Mouse (Mus musculus) forebrain, postnatal 0 days (tissue): Measurements from ENCODE around the gene Spata25. TPM values are rescaled to one million over a fixed set of nuclear protein-coding genes. Genes with fewer than 3 reads are reported as not detected.

Experiments used
- ATAC-seq: fragments of 200-750 bp; cut with Nextera tagmentation; 2 replicates; pipeline ENCODE4 v1.8.0; 2017; ENCODE audit warnings: mild to moderate bottlenecking, moderate library complexity
- DNase-seq: peaks from one replicate; pipeline ENCODE4 v3.0.0-alpha.2; 2015
- H3K27ac ChIP-seq: fragments of 300-500 bp; sonication (generic); 2 replicates; pipeline ENCODE4 v1.5.1; 2014; ENCODE audit warnings: low read depth, mild to moderate bottlenecking, antibody characterized with exemption, low read length, moderate library complexity, mixed read lengths
- H3K27me3 ChIP-seq: fragments of 300-500 bp; sonication (generic); 2 replicates; pipeline ENCODE4 v1.6.1; 2014; ENCODE audit warnings: mild to moderate bottlenecking, low read length, mixed read lengths; ENCODE audit not compliant: insufficient read depth
- H3K36me3 ChIP-seq: fragments of 300-500 bp; sonication (generic); 2 replicates; pipeline ENCODE4 v1.6.1; 2014; ENCODE audit warnings: mild to moderate bottlenecking, moderate library complexity; ENCODE audit not compliant: insufficient read depth
- H3K4me1 ChIP-seq: fragments of 300-500 bp; sonication (generic); 2 replicates; pipeline ENCODE4 v1.6.1; 2014; ENCODE audit warnings: antibody characterized with exemption; ENCODE audit not compliant: insufficient read depth
- H3K4me2 ChIP-seq: fragments of 300-500 bp; sonication (generic); 2 replicates; pipeline ENCODE4 v1.6.1; 2014; ENCODE audit warnings: low read depth, mild to moderate bottlenecking, moderate library complexity
- H3K4me3 ChIP-seq: fragments of 300-500 bp; sonication (generic); 2 replicates; pipeline ENCODE4 v1.5.1; 2014; ENCODE audit warnings: low read depth, low read length, mixed read lengths
- H3K9ac ChIP-seq: fragments of 300-500 bp; sonication (generic); 2 replicates; pipeline ENCODE4 v1.6.1; 2014; ENCODE audit warnings: mild to moderate bottlenecking
- H3K9me3 ChIP-seq: fragments of 300-500 bp; sonication (generic); 2 replicates; pipeline ENCODE4 v1.6.1; 2016; ENCODE audit warnings: low read length
- CTCF ChIP-seq: sonication (generic); IDR thresholded peaks from 2 replicates; pipeline ENCODE4 v1.5.1; 2016; ENCODE audit warnings: antibody characterized with exemption, control low read depth, low read depth
- WGBS: fragments of 180-500 bp; shearing (Covaris S2); extraction: QIAGEN DNeasy Blood & Tissue Kit; methylation state at CpG from one replicate; pipeline ENCODE4 v1.1.7; 2014; 5-methylcytosine and 5-hydroxymethylcytosine counted together
- polyA plus RNA-seq: library from polyadenylated mRNA; unstranded; fragments of >200 nt; fragmentation: Nextera tagmentation; extraction: Ambion mirVana; gene quantifications from 2 replicates; pipeline ENCODE4 v1.2.1, GENCODE M21; 2015
- total RNA-seq: library from RNA; depleted of rRNA; stranded (reverse); fragments of >200 nt; gene quantifications from 2 replicates; pipeline ENCODE4 v1.2.3, GENCODE M21; 2014

Spata25 gene
- total and polyA plus RNA-seq, 2 experiments from 2014 or later, result 1.00 TPM; not detected in 1

GRCm38 (mm10) chr2:164794293-164794692 lies 34.0 kb downstream of the Spata25 start:
- Histone ChIP-seq H3K4me3 (no peak overlapping the region), H3K9ac (no peak overlapping the region), H3K27ac (no peak overlapping the region), H3K36me3 (peaks cover 63% of the 10 kb centered on the region), H3K9me3 (no peaks in the 10 kb centered on the region), H3K4me2 (no peak overlapping the region), H3K4me1 (no peaks in the 10 kb centered on the region), H3K27me3 (no peaks in the 10 kb centered on the region)
- ATAC-seq (peak; percentile 57), DNase-seq (peak; percentile 88)
- WGBS, result 29% methylated on average over 5 of the region's 5 CpGs
- TF ChIP-seq CTCF, result peak; percentile 87

GRCm38 (mm10) chr2:164793772-164794171 lies 34.6 kb downstream of the Spata25 start:
- no peak for TF ChIP-seq CTCF
- peak; percentile 42; the same call in 1 of the 2 replicates for ATAC-seq
- no peaks in the 10 kb centered on the region for H3K4me1 ChIP-seq
- no peaks in the 10 kb centered on the region for H3K27me3 ChIP-seq
- no peak overlapping the region for H3K27ac ChIP-seq
- WGBS, result 98% methylated on average over 2 of the region's 2 CpGs
- H3K36me3 ChIP-seq, result peaks cover 62% of the 10 kb centered on the region
- DNase-seq, result no peak
- H3K4me2 ChIP-seq, result no peak overlapping the region
- H3K9me3 ChIP-seq, result no peaks in the 10 kb centered on the region
- no peak overlapping the region for H3K9ac ChIP-seq
- no peak overlapping the region for H3K4me3 ChIP-seq

GRCm38 (mm10) chr2:164793236-164793635 lies 35.1 kb downstream of the Spata25 start:
- peaks cover 62% of the 10 kb centered on the region for H3K36me3 ChIP-seq
- 81% methylated on average over 3 of the region's 3 CpGs for WGBS
- no peak for DNase-seq
- ATAC-seq, result peak; percentile 15; the same call in 1 of the 2 replicates
- H3K4me3 ChIP-seq, result no peak overlapping the region
- H3K4me1 ChIP-seq, result no peaks in the 10 kb centered on the region
- H3K4me2 ChIP-seq, result no peak overlapping the region
- TF ChIP-seq CTCF, result peak; percentile 73
- H3K27ac ChIP-seq, result no peak overlapping the region
- H3K9me3 ChIP-seq, result no peaks in the 10 kb centered on the region
- no peak overlapping the region for H3K9ac ChIP-seq
- no peaks in the 10 kb centered on the region for H3K27me3 ChIP-seq

GRCm38 (mm10) chr2:164792400-164793190 lies 35.7 kb downstream of the Spata25 start:
- Histone ChIP-seq H3K4me3 (no peak overlapping the region), H3K27ac (no peak overlapping the region), H3K27me3 (no peaks in the 10 kb centered on the region), H3K36me3 (peaks cover 58% of the 10 kb centered on the region), H3K9me3 (no peaks in the 10 kb centered on the region), H3K4me2 (no peak overlapping the region), H3K4me1 (no peaks in the 10 kb centered on the region), H3K9ac (no peak overlapping the region)
- 93% methylated on average over 12 of the region's 12 CpGs for WGBS
- TF ChIP-seq CTCF, result no peak
- no peak for ATAC-seq
- no peak for DNase-seq

GRCm38 (mm10) chr2:164791841-164792261 lies 36.5 kb downstream of the Spata25 start:
- H3K4me2 ChIP-seq, result no peak overlapping the region
- 84% methylated on average over 18 of the region's 18 CpGs for WGBS
- no peak overlapping the region for H3K9ac ChIP-seq
- H3K4me3 ChIP-seq, result no peak overlapping the region
- no peak overlapping the region for H3K27ac ChIP-seq
- no peaks in the 10 kb centered on the region for H3K27me3 ChIP-seq
- no peak for TF ChIP-seq CTCF
- H3K9me3 ChIP-seq, result no peaks in the 10 kb centered on the region
- DNase-seq, result no peak
- no peaks in the 10 kb centered on the region; the same call in 1 of the 2 replicates for H3K4me1 ChIP-seq
- peaks cover 55% of the 10 kb centered on the region for H3K36me3 ChIP-seq
- ATAC-seq, result no peak

GRCm38 (mm10) chr2:164790451-164790850 lies 37.9 kb downstream of the Spata25 start:
- H3K27ac ChIP-seq, result no peak overlapping the region
- H3K4me2 ChIP-seq, result no peak overlapping the region
- peaks cover 44% of the 10 kb centered on the region for H3K36me3 ChIP-seq
- H3K9ac ChIP-seq, result no peak overlapping the region
- no peak for ATAC-seq
- H3K27me3 ChIP-seq, result no peaks in the 10 kb centered on the region
- DNase-seq, result no peak
- 90% methylated on average over 4 of the region's 4 CpGs for WGBS
- no peak for TF ChIP-seq CTCF
- H3K9me3 ChIP-seq, result no peaks in the 10 kb centered on the region
- no peaks in the 10 kb centered on the region; the same call in 1 of the 2 replicates for H3K4me1 ChIP-seq
- H3K4me3 ChIP-seq, result no peak overlapping the region

- DNase-seq (no peak), ATAC-seq (no peak)
- no peak for TF ChIP-seq CTCF
- H3K9ac ChIP-seq, result 0 out of 2 replicates have a peak overlapping the region, but pooled peaks have one; percentile 26
- H3K4me1 ChIP-seq, result peaks cover 4% of the 10 kb centered on the region
- no peak overlapping the region for H3K4me2 ChIP-seq
- H3K9me3 ChIP-seq, result no peaks in the 10 kb centered on the region
- no peak overlapping the region for H3K27ac ChIP-seq
- no peaks in the 10 kb centered on the region for H3K27me3 ChIP-seq
- H3K36me3 ChIP-seq, result peaks cover 32% of the 10 kb centered on the region
- H3K4me3 ChIP-seq, result no peak overlapping the region
- WGBS, result 70% methylated on average over 4 of the region's 4 CpGs
Measured at GRCm38 (mm10) chr2:164788411-164788810, 39.9 kb downstream of the Spata25 start.
